8 mouse cellular contexts compared by ENCODE assay signal in the genomic region with DNA sequence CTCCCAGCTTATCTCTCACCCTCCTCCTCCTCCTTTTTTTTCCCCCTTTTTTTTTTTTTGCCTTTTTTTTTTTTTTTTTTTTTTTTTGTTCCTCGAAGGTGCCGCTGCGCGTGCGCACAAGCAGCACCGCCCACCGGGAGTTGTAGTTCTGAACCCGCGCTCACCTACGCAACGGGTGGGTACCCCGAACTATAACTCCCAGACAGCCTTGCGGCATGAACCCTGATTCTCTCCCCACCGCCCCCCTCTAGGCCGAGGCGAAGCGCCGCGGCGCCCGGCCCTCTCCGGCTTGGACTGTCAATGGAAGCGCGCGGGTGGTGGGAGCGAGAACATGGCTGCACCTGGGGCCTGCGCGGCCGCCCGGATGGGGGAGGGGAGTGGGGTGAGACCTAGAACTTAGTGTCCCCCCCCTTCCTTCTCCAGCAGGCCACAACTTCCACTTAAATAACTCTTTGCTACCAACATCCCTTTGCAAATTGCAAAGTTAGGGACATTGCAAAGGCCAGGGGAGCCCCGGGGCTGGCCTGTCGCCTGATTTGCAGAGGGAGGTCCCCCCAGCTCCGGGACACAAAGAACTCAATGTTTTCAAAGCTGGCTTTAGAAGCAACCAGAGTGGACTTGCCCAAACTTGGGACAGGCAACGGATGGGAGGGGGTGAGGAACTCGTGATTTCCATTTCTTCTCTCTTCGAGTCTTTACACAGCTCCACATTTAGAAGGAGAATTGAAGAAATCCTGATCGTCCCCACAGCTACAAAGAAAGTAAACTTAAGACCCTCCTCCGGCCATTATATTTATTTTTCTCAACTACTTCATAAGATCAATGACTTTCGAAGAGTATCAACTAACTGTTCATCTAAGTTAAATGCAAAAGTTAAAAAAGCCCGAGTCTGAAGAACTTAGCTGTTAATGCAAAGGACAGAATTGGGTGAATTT. TPM values are rescaled to one million over a fixed set of nuclear protein-coding genes. Genes with fewer than 3 reads are reported as not detected.
A peak's percentile ranks its signal among the peaks of the same experiment; 100 is the strongest.
DNase-seq lines count a peak whose midpoint lies in the region; ATAC-seq lines count a peak whose summit lies in the region.

Gtf2i (minus strand) TSS at position 73 of the 935 bp plus-strand sequence.

- H3K9me3 ChIP-seq in heart, embryonic 14.5 days (ENCODE audit: control insufficient read depth, low read length) = no peaks in the 10 kb centered on the region
- no peaks in the 10 kb centered on the region for H3K9me3 ChIP-seq in liver, embryonic 13.5 days (replicated peaks)
- H3K9me3 ChIP-seq in stomach, embryonic 16.5 days (replicated peaks; ENCODE audit: control insufficient read depth, low read length) = no peaks in the 10 kb centered on the region

- H3K9ac ChIP-seq in heart, embryonic 14.5 days (ENCODE audit: low read length) = peak within 1 kb of the TSS; percentile 99
- H3K9ac ChIP-seq in liver, embryonic 13.5 days = peak within 1 kb of the TSS; percentile 96
- peak within 1 kb of the TSS; percentile 87 for H3K9ac ChIP-seq in stomach, embryonic 16.5 days (ENCODE audit: low read length)

- WGBS in heart, embryonic 14.5 days = under 1% methylated on average over 39 of the region's 40 CpGs
- under 1% methylated on average over 40 of the region's 40 CpGs for WGBS in liver, embryonic 13.5 days (ENCODE audit: insufficient replicate concordance)
- under 1% methylated on average over 40 of the region's 40 CpGs for WGBS in stomach, embryonic 16.5 days

- peak within 1 kb of the TSS; percentile 68 to 79 for H3K4me3 ChIP-seq in heart, embryonic 14.5 days (ENCODE audit: control insufficient read depth in 1 of 2, insufficient read depth in 1 of 2, low read depth in 1 of 2, low read length in 2 of 2)
- peak within 1 kb of the TSS; percentile 91 for H3K4me3 ChIP-seq in liver, embryonic 13.5 days (replicated peaks)
- H3K4me3 ChIP-seq in stomach, embryonic 16.5 days (replicated peaks; ENCODE audit: low read length) = peak within 1 kb of the TSS; percentile 81

- H3K27ac ChIP-seq in heart, embryonic 14.5 days (replicated peaks in 1 of 2; ENCODE audit: control insufficient read depth in 1 of 2, insufficient read depth in 1 of 2, low read depth in 2 of 2, low read length in 2 of 2) = peak within 1 kb of the TSS; percentile 97 to 99
- H3K27ac ChIP-seq in liver, embryonic 13.5 days = peak within 1 kb of the TSS; percentile 95
- H3K27ac ChIP-seq in stomach, embryonic 16.5 days (ENCODE audit: low read length) = peak within 1 kb of the TSS; percentile 100

- peak within 1 kb of the TSS; percentile 83 for H3K4me2 ChIP-seq in heart, embryonic 14.5 days (ENCODE audit: low read length)
- peak within 1 kb of the TSS; percentile 94 for H3K4me2 ChIP-seq in liver, embryonic 13.5 days
- H3K4me2 ChIP-seq in stomach, embryonic 16.5 days (ENCODE audit: low read depth, low read length) = peak within 1 kb of the TSS; percentile 69

- H3K27me3 ChIP-seq in heart, embryonic 14.5 days (ENCODE audit: control insufficient read depth, insufficient read depth, low read length) = no peaks in the 10 kb centered on the region
- no peaks in the 10 kb centered on the region for H3K27me3 ChIP-seq in liver, embryonic 13.5 days
- no peaks in the 10 kb centered on the region for H3K27me3 ChIP-seq in stomach, embryonic 16.5 days (ENCODE audit: control insufficient read depth, insufficient read depth, low read length)

- H3K4me1 ChIP-seq in heart, embryonic 14.5 days (ENCODE audit: control insufficient read depth in 2 of 2, insufficient read depth in 2 of 2, low read length in 2 of 2) = peaks cover 10 to 32% of the 10 kb centered on the region in 2 experiments
- H3K4me1 ChIP-seq in liver, embryonic 13.5 days (replicated peaks) = peaks cover 49% of the 10 kb centered on the region
- peaks cover 26% of the 10 kb centered on the region for H3K4me1 ChIP-seq in stomach, embryonic 16.5 days (ENCODE audit: control insufficient read depth, insufficient read depth, low read length)

- ATAC-seq in CD4-positive, CD25-positive, alpha-beta regulatory T cell, adult 4 months = peak; percentile 84
- peak; percentile 88 for ATAC-seq in heart, embryonic 14.5 days (ENCODE audit: insufficient number of reproducible peaks, insufficient read depth, low FRiP score, low read depth)
- ATAC-seq in liver, embryonic 13.5 days (ENCODE audit: low read depth) = peak; percentile 87
- peak; percentile 93 for ATAC-seq in stomach, embryonic 16.5 days (ENCODE audit: insufficient read depth, low FRiP score)

- peaks cover 17% of the 10 kb centered on the region for H3K36me3 ChIP-seq in heart, embryonic 14.5 days (ENCODE audit: control insufficient read depth, insufficient read depth, low read length)
- H3K36me3 ChIP-seq in liver, embryonic 13.5 days = peaks cover 17% of the 10 kb centered on the region
- 0 out of 2 replicates have a peak, but pooled peaks cover 2% of the 10 kb centered on the region for H3K36me3 ChIP-seq in stomach, embryonic 16.5 days (ENCODE audit: control insufficient read depth, insufficient read depth, low read length)

- DNase-seq in c-Kit-negative CD71-positive TER-119-positive erythroid progenitor cells, embryonic 14.5 days (ENCODE audit: low read depth, low spot score) = peak; percentile 79
- DNase-seq in fibroblast of lung, adult 2 months (ENCODE audit: low read depth) = peak; percentile 93
- DNase-seq in kidney, postnatal 14 days = peak; percentile 97
- DNase-seq in liver, embryonic 13.5 days = peak; percentile 89
- peak; percentile 98 for DNase-seq in neural tube, embryonic 10.5 days (ENCODE audit: extremely low spot score, low spot score)

RNA-seq across cellular contexts. Expression of gene Gtf2i, which starts in this region (rescaled TPM):
- 100 to 1,000 TPM in 1 of 2 experiments, 10 to 100 TPM in 1; 96.3 to 125 TPM for polyA plus RNA-seq in CD4-positive, CD25-positive, alpha-beta regulatory T cell, adult 4 months (2017; shearing (Covaris generic))
- polyA plus RNA-seq in heart, embryonic 14.5 days (2014; fragmentation: Nextera tagmentation; extraction: Ambion mirVana) = 131 and 132 TPM in 2 replicates
- 39.1 and 52.5 TPM in 2 replicates for polyA plus RNA-seq in liver, embryonic 13.5 days (2015; fragmentation: Nextera tagmentation; extraction: Ambion mirVana)
- polyA plus RNA-seq in stomach, embryonic 16.5 days (2015; fragmentation: Nextera tagmentation; extraction: Ambion mirVana) = 138 and 141 TPM in 2 replicates

Comparison
In these comparisons a context has a peak if more than half of its experiments do, and no peak if none do; other contexts are left out.
1. Peak in every context shown above with its lines: DNase-seq, ATAC-seq, H3K4me3 ChIP-seq and H3K27ac ChIP-seq.